Mouse (Mus musculus): ENCODE data around the gene Fgf14. TPM values are rescaled to one million over a fixed set of nuclear protein-coding genes. Genes with fewer than 3 reads are reported as not detected.
"Not testable (repeated sequence)": the region's sequence is repeated elsewhere in the genome, so short reads cannot be mapped to it uniquely, and the experiment has no call there.

Fgf14 gene
- total RNA-seq, 2 experiments from 2014 or later, result 32.4 to 36.9 TPM

DNA sequence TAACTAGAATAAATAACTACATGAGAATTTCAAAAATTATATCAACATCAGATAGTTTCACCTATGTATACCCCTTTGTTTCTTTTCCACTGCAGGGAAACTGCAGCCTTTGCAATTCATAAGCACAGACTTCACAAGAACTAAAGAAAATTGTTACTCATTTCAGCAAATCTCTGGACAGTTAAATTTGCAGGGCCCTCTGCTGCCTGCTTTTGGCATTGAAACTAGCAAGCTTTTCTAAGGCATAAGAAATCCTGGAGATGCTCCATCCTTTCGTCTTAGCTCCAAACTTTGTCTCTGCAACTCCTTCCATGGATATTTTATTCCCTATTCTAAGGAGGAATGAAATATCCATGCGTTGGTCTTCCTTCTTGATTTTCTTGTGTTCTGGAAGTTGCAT, 455.9 kb downstream of the Fgf14 start:
- DNase-seq (ENCODE audit: extremely low spot score in 1 of 2, low spot score in 1 of 2), result no peak

DNA sequence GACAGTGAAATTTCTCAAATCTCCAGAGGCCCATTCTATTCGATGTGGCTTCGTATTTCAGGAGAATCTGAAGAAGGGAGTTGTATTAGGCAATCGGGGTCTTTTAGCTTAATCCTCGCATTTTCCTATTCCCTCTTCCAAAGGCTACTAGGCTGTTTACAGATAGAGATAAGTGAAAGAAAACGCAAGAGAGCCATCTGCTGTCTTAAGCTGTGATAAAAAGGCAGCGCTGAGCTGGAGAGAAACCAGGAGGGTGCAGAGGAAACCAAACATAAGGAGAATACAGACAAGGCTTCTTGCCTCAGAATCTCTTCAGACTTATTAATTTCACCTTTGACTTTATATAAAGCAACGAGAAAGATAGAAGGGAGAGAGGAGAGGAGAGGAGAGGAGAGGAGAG, 481.1 kb downstream of the Fgf14 start:
- peak in 1 of 2 experiments; percentile 8 for DNase-seq (ENCODE audit: extremely low spot score in 1 of 2, low spot score in 1 of 2)

DNA sequence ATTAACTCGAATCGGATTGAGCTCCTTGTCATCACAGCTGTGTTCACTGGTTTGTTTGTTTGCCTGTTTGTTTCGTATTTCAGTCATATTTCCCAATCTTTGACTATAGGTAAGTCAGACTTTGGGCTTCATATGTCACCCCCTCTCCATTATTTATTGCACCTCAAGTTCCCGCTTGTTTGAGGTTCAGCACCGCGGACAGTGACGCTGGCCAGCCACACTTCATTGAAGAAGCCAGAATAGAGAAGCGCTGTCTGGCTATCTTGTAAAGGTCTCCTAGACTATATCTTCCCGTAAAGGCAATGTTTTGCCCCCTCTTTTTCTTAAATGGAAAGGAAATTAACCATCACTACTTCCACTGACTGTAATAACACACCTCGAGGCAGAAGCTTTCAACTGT, 481.6 kb downstream of the Fgf14 start:
- DNase-seq (ENCODE audit: extremely low spot score in 1 of 2, low spot score in 1 of 2), result no peak

DNA sequence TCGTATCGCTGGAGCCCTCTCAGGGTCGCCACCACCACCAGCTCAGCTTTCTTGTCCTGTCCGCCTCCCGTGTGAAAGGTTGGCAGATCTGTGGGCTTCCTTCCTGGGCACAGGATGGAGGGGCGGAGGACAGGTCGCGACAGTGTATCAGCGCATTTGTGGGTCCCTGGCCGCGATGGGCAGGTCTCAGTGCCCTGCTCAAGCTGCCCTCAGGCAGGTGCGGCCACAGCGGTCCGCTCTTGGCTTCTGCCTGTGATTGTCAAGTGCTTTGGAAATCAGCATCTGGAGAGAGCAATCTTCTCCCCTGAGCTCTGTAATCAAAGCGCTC, 484.1 kb downstream of the Fgf14 start:
- DNase-seq (ENCODE audit: extremely low spot score in 1 of 2, low spot score in 1 of 2), result no peak

DNA sequence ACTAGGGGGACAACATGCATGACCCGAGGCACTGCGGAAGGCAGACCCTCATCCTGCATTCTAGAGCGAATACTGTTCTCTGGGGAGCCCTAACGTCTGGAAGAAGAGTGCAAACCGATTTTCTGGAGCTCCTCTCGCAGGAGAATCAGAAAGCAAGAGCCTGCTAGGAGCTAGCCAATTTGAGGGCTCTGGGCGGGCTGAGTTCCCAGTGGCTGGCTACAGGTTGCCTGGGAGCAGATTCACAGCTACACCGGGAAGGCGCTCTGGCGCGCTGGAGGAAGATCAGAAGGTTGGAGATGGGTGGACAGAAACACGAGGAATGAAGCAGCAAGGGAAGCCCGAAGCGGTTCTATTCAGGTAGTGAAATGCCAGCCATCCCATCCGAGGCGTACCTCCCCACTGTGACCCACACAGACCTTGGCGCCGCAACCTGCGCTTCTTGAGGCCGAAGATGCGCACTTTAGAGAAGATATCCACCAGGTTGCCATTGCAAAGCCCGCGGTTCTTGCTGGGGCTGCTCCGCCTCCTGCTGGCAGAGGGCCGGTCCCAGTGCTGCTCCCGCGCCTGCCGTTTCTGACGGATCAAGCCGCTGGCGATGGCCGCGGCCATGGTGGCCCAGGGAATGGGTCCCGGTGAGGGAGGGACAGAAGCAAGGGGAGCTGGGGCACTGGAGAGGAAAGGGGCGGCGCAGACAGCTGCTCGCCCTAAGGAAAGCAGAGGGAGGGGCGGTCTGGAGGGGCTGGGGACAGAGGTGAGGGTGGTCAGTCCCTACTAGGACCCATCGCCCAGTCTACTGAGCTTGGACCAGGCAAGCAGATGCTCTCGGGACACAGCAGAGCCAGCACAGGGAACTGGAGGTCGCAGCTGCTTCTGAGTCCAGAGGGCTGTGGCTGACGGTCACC, 484.8 kb downstream of the Fgf14 start:
- peak; percentile 38 to 48 for DNase-seq (ENCODE audit: extremely low spot score in 1 of 2, low spot score in 1 of 2)

DNA sequence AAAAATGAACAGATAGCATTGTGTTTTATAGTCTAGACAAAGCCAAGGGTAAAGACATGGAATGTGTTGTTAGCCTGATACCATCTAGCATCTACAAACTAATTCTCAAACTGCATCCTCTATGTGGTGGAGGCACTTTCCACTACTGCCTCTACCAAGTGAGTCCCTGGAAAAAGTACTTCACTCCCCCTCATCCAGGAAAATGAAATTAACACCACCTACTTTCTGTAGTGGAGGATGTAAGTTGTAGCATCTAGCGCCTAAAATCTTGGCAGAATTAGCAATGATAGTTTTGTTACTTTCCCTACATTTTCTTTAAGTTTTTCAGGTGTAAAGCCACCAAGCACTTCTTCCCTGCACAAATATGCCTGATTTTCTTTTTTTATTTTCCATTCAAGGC, 496.7 kb downstream of the Fgf14 start:
- DNase-seq (ENCODE audit: extremely low spot score in 1 of 2, low spot score in 1 of 2), result no peak

DNA sequence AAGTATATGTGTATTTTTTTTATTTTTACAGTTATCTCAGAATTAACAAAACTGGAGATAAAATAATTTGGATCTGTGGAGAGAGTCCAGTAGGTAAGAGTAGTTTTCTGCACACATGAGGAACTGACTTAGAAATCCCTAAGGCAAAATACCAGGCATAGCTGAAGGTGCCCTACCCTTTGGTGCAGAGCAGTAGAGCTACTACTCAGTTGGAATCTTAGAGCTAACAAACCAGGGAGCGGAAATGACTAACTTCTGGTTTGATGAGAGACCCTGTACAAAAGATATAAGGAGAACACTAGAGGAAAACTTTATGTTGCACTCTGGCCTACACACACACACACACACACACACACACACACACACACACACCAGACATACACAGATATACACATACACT, 502.8 kb downstream of the Fgf14 start:
- no peak for DNase-seq (ENCODE audit: extremely low spot score in 1 of 2, low spot score in 1 of 2)

DNA sequence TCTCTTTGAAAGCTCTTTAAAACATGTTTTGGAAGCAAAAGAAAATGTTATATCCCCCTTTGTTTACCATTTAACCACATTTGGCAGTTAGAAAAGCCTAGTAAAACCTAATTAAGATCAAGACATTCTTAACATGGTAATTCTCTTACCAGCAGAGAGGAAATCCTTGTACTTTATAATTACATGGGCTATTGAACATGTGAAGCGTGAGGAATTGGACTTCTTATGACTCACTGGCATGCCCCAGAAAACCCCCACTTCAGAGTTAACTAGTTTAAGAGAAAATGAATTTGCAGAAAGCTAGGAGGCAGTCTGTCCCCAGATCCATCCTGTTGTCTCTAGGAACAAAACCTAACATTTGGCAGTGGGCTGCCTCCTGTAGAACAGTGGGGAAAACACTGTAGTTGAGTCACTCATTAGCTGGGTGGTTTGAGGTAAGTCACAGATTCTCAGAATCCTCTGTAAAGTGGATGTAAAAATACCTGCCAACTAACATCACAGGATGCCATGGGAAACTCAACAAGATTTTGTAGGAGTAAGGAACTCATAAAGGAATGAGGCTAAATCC, 513.2 kb downstream of the Fgf14 start:
- no peak for DNase-seq (ENCODE audit: extremely low spot score in 1 of 2, low spot score in 1 of 2)

DNA sequence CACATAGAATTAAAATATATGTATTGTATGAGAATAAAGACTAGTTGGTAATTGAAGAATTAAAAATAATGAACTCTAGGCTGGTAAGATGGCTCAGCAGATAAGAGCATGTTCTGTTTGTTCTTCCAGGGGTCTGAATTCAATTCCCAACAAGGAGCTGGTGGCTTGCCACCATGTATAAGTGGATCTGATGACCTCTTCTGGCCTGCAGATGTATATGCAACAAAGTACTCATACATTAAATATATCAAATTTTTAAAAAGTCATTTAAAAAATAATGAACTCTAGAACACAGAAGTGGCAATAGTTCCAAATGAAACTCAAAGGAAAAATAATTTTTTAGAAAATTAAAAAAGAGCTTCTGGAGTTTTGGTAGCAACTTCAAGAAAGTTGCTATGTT, 529.5 kb downstream of the Fgf14 start:
- DNase-seq (ENCODE audit: extremely low spot score in 1 of 2, low spot score in 1 of 2), result no peak

DNA sequence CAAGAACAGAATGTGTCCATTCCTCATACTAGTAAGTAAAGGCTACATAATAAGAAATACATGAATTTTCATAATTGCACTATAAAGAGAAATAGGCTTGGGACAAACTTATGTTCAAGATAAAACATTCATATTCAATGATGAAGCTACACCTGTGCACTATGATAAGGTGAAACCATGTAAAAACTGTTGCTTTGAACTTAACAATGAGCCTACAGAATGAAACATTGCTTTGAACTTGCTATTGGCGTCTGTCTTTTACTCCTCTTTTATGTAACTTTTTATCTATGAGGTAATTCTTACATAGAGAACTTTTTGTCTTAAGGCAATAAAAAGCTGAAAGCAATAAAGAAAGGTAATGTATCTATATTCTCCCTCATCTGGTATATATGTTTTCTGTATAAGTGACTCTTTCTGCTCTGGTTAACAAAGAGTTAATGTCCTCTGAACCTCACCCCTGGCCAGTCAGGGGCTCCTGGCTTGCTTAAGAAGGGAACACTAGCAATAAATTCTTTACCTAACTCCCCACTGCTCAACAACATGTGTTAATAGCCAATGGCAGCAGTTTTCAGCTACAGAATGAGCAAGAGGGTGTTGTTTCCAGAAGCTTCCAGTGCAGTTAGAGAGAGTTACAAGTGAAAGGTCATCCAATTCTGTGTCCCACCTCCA, 569.6 kb downstream of the Fgf14 start:
- no peak for DNase-seq (ENCODE audit: extremely low spot score in 1 of 2, low spot score in 1 of 2)

DNA sequence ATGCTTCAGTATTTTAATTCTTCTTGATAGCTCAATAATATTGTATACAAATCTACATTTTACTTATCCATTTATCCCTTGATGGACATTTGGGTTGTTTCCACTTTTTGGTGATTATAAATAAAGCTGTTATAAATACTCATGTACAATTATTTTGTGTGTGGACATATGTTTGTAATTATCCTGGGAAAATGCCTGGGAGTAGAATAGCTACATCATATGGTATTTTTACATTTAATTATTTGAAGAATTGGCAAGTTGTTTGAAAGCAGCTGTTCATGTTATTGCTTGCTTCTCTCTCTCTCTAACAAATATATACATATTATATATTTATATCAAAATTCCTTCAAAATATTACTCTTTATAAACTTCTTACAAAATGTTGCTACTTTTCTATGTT, 593.8 kb downstream of the Fgf14 start:
- no peak for DNase-seq (ENCODE audit: extremely low spot score in 1 of 2, low spot score in 1 of 2)

DNA sequence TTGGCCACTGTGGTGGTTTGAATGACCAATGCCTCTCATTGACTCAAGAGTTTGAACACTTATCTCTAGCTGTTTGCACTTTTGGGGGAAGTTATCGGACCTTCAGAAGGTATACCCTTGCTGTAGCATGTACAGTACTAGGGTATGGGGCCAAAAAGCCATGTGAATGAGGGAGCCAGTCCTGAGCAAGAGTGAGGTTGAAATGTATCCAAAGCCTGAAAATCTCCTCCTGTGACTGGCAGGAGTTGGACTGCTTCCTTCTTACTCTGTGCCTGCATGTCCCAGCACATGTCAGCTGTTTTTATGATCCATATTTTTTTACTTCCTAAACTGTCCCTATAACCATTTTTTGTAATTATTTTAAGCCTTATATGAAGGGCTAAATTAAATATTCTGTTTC, 632.9 kb downstream of the Fgf14 start:
- DNase-seq (ENCODE audit: extremely low spot score in 1 of 2, low spot score in 1 of 2), result no peak

DNA sequence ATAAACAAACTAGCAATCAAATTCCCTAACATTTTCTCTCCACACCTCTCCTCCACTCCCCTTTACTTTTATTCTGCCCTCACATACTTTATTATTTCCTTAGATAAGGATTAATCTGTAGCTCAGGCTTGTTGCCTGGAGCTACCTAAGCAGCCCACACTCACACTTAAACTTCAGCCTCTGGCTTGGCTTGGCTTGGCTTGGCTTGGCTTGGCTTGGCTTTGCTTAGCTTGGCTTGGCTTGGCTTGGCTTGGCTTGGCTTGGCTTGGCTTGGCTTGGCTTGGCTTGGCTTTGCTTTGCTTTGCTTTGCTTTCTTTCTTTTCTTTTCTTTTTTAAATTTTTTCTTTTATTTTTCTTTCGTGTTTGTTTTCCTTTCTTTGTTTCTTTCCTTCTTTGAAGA, 636.3 kb downstream of the Fgf14 start:
- no peak for DNase-seq (ENCODE audit: extremely low spot score in 1 of 2, low spot score in 1 of 2)

DNA sequence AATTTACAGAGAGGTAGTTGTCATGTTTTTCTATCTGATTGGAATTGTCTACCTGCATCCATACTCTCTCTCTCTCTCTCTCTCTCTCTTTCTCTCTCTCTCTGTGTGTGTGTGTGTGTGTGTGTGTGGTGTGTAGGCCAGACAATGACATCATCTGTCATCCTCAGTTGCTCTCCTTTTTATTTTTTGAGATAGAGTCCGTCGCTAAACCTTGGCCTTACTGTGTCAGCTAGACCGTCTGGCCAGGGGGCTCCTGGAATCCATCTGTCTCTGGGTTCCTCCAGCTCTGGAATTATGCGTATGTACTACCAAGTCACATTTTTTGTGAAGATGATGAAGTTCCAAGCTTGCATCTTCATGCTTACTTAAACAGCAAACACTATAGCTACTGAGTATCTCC, 639.5 kb downstream of the Fgf14 start:
- DNase-seq (ENCODE audit: extremely low spot score in 1 of 2, low spot score in 1 of 2), result no peak

DNA sequence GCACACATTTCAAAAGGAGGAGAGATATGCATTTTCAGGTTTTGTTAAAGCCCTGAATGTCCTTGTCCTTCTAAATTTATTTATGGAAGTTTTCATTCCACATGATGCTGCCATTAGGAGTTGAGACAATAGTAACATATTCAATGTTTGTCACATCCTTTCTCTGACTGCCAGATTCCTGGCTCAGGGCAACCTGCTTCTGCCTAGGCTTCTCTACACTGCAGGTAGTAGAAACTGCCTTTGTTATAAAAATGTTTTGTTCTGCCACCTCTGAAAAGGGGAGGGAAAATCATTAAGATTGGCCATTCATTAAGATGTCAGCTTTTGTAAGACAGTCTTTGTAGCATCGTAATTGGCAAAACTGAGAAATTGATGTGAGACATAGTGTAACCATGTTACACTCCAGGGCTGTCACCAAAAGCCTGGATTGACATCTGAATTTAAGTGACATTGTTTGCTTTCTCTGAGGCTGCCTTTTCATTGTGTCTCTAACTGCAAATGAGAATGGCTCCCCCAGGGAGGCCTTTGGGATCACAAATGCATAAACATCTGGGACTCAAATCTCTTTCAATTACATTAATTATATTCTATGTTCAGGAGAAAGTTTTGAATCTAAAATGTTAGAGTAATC, 640.2 kb downstream of the Fgf14 start:
- DNase-seq (ENCODE audit: extremely low spot score in 1 of 2, low spot score in 1 of 2), result no peak

DNA sequence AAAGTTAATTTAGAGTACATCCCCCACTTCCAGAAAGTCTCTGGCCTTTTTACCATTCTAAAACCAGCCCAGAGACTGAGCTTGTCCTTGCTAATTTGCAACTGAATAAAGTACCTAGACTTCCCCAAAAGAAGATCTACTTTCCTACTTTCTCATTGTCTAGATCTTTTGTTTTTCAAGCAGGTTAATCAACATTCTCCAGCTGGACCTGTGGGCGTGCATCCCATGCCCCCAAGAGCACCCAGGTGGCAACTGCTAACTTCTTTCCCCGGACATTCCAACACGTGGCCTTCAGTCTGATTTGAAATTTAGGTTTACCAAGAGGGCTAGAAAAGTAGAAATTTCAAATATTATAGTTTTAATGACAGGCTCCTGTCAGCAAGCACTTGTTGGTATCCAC, 643.6 kb downstream of the Fgf14 start:
- DNase-seq (ENCODE audit: extremely low spot score in 1 of 2, low spot score in 1 of 2), result not testable (repeated sequence)

DNA sequence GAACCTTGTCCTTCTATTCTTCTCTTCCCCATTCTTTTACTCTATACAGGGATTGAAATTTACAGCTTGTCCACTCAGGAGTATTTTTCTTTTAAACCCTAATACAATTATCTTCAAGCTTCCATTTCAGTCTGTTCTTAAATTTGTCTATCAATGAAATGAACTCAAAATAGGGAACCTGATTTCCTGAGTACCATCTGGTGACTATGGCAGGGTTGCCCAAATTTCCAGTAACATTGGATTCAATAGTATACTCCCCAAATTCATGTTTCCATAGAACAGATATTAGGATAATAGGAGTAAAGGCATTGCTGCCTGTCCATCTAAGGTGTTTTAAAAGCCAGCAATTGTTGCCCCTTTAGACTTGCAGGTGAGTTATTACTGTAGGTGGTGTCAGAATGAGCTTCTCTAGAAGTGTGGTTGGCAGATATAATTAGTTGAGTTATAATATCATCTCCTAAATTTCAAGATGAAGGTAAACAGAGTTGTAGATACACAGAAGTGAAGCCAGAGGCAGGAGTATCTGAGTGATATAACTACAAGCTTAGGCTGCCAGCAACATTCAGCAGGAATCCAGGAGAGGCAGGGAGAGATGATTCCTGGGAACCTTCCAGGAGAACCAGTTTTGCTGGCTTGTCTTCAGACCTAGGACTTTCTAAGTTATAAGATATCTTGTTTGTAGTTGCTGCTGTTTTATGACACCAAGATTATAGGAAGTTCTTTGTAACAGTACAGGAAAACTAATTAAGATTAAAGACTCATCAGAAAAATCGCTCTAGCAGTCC, 648.8 kb downstream of the Fgf14 start:
- DNase-seq (ENCODE audit: extremely low spot score in 1 of 2, low spot score in 1 of 2), result no peak

DNA sequence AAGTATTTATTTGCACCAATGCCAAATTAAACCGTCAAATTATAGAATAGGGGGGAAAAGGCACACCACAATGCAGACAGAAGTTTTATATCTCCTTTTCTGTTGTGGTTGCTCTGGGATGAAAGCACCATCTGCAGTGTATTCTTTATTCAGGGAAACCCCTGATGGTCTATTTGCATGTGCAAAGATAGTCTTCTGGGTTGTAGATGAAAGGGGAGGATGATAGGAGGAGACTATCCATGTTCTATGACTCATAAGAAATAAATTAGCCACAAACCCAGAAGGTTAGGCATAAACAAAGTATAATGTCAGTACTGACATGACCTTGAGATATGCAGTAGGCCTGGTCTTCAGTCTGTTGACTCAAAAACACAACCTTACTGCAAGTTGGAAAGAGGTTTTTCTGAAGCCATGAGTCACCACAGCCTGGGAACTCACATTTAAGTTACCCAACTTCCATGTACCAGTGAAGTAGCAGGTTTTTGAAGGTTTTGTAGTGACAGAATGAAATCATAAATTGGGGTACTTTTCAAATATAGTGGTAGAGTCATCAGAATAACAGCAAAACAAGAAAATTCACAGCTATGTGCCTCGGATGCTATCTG, 686.2 kb downstream of the Fgf14 start:
- no peak for DNase-seq (ENCODE audit: extremely low spot score in 1 of 2, low spot score in 1 of 2)

DNA sequence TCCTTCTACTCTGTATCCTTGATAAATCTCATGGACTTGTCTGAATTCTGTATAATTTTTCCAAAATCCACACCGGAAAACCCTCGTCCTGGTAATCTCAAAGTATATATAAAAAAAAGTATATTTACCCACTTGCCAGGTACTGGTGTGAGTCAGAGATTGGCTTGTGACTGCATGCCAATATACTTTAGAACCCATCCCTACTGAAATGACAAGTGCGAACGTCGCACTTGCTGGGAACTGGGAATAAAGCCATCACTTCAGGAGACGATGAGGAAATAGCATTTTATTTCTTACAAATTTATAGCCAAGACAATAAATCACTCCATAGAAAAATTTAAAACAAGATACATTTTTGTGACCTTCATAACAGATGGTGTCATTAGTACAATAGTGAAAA, 708.9 kb downstream of the Fgf14 start:
- DNase-seq (ENCODE audit: extremely low spot score in 1 of 2, low spot score in 1 of 2), result no peak

DNA sequence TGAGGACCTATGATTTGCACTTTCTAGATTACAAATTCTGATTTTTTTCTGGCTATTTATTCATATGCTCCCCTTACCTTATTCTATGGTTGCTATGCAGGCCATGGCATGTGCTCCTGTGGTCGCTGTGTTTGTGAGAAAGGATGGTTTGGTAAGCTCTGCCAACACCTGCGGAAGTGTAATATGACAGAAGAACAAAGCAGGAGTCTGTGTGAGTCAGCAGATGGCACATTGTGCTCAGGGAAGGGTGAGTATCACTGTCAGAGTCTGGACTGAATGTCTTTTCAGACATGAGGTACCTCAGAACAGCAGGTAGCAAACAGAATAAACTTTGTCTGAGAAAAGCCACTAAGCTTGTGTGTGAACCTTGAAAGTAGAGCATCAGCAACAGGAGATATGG, 710.4 kb downstream of the Fgf14 start:
- DNase-seq (ENCODE audit: extremely low spot score in 1 of 2, low spot score in 1 of 2), result no peak
